Mouse (Mus musculus) layer of hippocampus, adult 11-12 months (tissue): ENCODE results near the gene Tmem161a.

ENCODE experiments used
- DNase-seq: peaks from one replicate; pipeline ENCODE4 v3.0.0; 2022; ENCODE audit warnings: low spot score

Gene Tmem161a

DNA sequence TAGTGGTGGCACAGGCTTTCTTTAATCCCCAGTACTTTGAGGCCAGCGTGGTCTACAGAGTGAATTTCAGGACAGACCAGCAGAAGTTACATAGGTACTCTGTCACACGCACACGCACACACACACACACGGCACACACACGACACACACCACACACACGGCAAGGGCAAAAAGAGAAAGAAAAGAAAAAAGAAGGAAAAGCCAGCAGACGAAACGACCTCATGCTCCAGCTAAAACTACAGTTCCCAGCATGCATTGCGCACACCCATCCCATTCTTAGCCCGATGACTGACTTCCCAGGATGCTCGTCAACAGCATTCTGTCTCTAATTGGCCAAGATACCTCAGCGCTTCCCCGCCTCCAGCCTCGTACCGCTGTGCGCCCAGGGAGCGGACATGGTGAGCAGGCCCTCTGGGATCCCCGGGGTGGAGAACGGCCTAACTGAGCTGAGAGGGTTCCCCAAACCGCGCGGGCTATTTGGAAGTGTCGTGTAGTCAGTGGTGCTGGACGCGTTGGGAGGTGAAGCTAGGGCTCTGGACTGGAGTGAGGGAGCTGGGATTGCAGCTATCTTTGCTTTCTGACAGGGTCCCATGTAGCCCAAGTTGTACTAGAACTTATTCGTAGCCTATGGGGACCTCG, at the start of gene Tmem161a:
TSS of gene Tmem161a (plus strand) at position 314 of the 639 bp plus-strand sequence.
- peak; percentile 95 for DNase-seq

DNA sequence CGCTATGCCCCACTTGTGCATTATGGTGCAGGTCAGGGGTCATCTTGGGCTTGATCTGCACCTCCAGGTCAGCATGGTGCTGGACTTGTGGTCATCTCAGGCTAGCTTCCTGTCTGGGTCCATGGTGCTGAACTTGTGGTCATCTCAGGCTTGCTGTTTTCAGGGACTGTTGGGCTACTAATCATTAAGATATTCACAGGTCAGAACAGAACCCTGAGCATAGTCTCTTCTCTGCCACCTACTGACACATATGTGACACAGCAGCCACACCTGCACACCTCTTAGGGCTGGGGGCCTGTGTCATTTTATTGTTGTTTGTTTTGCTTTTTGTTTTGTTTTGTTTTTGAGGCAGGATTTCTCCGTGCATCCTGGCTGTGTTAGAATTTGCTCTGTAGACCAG, 49.3 kb upstream of the Tmem161a start:
- no peak for DNase-seq

DNA sequence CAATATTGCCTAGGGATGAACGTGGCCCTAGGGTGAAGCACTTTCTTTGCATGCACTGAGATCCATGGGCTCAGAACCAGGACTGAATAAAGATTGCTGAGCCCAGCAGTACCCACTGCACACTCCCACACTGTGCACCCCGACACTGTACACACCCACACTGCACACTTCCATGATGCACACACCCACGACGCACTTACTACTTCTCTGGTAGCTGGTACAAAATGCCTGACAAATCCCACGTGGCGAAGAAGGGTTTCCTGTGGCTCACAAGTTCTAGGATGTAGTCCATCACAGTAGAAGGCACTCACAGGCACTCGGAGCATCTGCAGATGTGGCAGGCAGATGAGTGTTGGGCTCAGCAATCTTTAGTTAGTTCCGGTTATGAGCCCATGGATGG, 47.2 kb upstream of the Tmem161a start:
- no peak for DNase-seq

DNA sequence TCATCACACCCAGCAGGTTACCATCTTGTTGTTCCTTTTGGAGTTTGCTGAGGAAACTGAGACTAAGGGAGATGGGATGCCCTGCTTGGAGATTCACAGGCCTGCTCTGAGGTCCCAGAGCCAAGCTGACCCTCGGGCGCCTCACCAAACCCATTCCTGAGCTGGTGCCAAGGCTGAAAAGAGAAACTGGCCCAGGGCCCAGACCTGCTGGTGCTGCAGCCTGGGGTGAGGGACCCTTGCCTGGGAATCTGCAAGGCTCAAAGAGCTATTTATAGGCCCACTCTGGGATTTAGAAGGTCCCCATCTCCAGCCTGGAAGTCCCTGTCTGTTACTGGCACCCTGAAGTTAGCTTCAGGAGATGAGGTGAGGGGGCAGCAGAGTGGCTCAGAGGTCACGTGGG, 43.7 kb upstream of the Tmem161a start:
- peak; percentile 65 for DNase-seq

DNA sequence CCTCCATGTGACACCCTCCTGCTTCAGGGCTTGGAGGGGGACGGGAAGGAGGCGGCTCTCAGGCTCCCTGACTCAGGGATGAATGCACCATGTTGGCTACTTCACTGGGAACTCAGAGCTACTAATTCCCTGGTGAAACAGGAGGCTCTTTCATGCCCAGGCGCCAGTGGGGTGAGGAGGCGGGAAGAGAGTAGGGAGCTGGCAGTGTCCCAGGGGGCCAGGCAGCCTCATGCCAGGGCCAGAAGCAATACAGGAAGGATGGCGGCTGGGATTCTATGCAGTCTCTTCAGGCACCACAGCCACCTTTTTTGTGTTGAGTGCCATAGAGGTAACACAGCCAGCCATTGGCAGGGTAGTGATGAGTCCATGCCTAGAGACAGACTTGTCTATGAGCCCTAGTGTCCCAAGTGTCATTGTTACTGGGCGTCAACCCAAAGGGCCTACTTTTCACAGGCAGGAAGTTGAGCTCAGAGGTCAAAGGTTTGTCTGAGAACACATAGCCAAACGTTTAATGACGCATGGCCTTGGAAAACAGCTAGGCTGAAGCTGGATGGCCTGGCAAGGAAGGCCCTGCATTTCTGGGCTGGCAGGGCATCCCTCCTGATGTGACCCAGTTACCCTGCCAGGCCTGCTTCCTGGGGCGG, 42.7 kb upstream of the Tmem161a start:
- DNase-seq = peak; percentile 84

- DNase-seq = no peak
Observed at GRCm38 (mm10) chr8:70130066-70130465, 42.1 kb upstream of the Tmem161a start.

DNA sequence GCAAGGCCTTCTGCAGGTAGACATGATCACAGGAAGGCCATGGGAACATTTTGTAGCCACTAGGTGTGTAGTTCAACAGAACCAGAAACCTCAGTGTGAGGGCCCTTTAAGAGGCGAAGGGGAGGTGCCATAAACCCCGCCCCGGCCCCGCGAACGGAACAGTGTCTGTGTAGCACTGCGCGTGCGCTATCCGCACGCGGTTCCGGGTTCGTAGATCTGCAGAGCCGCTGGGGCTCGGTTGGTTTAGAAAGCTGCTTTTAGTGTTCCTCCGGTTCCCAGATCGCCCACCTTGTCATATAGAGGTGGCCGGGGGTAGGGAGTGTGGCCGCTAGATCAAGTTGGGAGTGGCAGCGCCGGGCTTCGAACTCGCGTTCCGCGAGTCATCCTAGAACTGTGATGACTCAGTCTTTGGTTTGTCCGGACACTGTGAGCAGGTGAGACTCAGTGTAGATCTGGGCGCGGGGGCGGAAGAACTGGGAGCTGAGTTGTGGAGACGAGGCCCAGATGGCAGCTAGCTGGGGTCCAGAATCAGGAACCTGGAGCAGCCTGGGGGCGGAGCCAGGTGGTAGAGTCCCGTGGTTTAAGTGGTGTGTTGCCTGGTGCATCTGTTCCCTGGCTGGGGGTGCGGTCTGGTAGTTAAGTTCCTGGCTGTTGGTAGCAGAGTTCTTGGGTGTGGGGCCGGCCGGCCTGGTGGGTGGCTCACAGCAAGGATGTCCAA, 40.8 kb upstream of the Tmem161a start, which contains the start of gene Nr2c2ap:
TSS of gene Nr2c2ap (plus strand) at position 168 of the 718 bp plus-strand sequence.
- DNase-seq = peak; percentile 81

- DNase-seq = no peak
Observed at GRCm38 (mm10) chr8:70134086-70134485, 38.1 kb upstream of the Tmem161a start.

GRCm38 (mm10) chr8:70134931-70135330, 37.2 kb upstream of the Tmem161a start:
- no peak for DNase-seq

DNA sequence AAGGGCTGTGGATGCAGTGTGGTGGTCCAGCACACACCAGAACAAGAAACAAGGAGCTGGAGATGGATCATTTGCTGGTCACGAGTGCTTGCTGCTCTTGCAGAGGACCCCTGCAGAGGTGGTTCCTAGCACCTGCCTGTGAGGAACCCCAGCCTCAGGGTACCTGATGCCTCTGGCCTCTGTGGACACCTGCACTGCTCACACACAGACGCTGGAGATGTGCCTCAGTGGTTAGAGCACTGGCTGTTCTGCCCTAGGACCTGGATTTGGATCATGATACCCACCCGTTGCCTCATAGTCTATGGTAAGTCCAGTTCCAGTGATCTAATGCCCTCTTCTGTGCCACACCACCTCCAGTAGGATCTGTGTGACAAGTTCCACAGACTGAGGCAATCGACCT, 35.6 kb upstream of the Tmem161a start:
- no peak for DNase-seq

DNA sequence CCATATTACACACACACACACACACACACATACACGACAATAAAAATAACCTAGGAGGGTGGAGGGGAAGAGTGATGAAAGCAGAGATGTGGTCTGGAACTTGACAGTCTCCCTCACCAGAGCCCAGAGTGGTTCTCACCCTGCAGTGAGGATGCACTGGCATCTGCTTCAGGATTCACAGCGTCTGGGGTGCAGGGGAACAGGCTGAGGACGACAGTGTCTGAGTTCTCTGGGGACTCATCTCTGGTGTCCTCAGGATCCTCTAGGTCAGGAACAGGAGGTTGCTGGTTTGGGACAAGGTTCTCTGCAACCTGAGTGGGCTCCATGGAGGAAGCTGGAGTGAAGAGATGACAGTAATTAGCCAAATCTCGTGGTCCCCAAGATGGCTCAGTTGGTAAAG, 34.3 kb upstream of the Tmem161a start:
- no peak for DNase-seq

DNA sequence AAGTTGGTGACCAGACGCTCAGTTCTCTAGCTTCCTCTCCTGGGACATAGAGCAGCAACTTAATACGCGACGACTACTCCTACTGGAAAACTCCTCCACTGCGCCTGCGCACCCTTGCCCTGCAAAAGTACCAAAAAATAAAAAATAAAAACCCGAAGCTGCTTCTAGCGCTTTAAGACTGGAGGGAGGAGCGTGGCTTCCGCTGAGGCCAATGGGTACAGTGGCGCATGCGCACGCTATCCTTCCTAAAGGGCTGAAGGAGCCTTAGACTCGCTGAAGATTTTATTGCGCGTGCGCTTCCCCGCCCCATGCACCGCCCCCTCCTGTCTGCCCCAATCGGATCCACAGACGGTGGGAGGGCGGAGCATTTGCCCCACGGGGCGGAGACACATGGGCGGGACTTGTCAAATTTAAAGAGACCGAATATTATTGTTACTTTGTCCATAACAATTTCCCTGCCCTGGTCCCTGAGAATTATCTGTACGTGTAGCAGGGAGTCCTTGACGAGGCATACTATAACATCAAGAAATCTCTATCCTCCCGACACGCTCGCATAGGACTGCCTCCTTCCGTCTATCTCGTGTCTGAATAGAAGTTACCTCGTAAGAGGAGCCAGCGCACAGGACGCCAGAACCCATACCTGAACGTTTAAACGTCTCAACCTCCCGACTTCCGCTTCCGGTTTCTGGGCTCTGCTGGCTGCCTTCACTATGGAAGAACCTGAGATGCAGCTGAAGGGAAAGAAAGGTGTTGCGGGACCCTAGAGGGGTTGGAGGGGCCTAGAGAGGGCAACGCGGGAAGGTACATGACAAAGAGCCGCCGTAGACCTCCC, 32.9 kb upstream of the Tmem161a start, which contains the start of the genes Rfxank, Borcs8 and Mef2b:
TSS of gene Rfxank (minus strand) at position 129 of the 832 bp plus-strand sequence.
TSS of gene Borcs8 (plus strand) at position 474 of the 832 bp plus-strand sequence.
TSS of gene Mef2b (plus strand) at position 686 of the 832 bp plus-strand sequence.
- peak; percentile 99 for DNase-seq

DNA sequence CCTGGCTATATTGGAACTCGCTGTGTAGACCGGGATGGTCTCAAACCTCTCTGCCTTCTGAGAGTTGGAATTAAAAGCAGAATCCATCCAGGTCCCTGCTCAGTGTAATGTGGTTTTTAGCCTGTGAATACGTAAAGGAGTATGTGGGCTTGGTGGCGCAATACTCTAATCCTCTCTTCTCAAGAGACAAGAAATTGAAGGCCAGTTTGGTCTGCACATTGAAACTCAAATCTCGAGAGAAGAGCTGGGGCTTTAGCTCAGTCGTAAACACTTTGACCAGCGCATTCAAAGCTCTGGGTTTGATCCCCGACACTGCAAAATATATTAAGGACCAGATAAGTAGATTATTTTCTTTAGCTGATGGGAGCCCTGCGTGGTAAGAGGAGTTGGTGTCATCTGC, 32.2 kb upstream of the Tmem161a start:
- DNase-seq = no peak

GRCm38 (mm10) chr8:70147678-70148607, 24.2 kb upstream of the Tmem161a start:
- DNase-seq = no peak

DNA sequence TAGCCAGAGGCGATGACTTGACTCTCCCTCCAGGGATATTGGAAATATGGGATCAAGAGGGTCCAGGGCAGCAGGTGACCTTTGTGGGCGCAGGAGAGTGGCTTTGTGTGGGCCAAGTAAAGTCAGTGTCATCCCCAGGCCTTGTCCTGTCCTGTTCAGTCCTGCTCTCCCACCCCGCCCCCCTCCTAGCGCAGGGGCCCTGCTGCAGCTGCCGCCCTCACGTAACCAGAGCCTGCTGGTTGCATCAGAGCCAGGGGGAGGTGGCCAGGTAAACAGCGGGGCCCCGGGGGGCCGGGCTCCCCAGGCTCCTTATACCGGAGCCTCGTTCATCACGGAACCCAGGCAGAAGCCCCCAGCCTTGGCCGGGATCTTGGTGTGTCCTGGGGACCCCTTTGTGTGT, 22.0 kb upstream of the Tmem161a start:
- no peak for DNase-seq

DNA sequence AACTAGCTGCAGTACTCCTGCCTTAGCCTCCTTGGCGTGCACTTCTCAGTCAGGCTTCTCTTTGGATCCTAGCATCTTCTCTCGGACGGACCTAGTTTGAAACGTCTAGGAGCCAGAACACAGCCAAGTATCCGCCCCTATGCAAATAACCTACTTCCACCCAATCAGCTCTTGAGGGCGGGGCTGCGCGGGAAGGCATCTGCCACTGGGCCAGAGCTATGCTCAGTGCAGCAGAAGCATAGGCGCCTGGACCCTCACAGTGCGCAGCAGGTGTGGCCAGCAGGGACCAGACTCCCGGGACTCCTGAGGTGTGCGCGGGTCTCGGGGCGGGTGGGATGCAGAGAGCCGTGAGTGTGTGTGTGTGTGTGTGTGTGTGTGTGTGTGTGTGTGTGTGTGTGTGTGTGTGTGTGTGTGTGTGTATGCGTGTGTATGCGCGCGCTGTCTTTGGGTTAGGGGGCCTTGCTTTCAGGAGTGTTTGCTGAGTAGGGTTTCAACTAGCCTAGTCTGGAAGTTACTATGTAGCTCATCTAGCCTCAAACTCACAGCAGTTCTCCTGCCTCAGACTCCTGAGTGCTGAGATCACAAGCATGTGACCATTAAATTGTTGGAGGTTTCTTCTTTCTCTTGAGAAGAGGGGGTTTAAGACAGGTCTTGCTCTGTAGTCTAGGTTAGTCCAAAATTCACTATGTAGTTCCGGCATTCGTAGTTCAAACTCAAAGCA, 19.5 kb upstream of the Tmem161a start:
- DNase-seq = no peak

DNA sequence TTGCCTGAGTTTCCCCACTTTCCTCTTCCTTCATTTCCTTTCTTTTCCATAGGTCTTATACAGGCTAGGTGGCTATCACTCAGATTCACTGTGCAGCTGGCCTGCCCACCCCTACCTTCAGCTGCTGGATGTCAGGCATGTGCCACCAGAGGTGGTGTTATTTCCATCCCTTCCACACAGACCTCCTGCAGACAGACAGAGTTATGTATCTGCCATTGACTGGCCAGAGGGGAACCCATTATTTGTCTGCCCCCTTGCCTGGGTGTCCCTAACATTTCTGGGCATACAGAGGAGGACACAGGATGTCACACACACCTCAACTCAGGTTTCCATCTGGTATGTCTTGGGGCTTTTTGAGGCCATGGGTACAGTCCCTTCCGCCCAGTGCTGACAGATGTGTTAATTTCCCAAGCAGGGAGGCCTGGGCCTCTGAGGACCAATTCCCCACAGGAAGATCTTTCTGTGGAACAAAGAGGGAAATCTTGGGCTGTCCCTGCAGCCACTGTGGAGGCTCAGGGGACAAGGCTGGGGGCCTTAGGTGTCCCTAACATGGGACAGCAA, 14.8 kb upstream of the Tmem161a start:
- DNase-seq = no peak

DNA sequence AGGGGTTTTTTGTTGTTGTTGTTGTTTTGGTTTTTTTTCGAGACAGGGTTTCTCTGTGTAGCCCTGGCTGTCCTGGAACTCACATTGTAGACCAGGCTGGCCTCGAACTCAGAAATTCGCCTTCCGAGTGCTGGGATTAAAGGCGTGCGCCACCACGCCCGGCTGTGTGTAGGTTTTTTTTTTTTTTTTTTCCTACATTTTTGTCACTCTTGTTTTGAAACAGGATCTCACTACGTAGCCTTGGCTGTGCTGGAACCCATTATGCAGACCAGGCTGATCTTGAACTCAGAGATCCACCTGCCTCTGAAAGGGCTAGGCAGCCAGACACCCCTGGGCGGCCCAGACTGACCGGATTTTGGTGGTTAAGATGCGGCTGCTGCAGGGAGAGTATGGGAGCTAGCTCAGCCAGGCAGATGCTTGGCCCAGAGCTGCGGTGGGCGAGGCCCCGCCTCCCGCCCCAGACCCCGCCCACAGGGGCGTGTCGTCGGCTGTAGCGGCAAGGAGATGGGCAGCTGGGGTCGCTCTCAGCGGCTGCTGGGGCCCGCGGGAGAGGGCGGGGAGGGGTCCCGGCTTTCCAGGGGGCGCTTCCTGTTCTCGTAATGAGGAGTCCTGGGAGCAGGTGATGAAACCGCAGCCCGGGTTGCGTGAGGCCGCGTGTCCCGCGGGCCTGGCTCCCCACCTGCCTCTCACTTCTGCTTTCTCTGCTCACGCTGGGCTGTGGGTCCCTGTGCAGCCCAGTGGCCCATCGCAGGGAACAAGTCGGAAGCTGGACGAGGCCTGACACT, 13.9 kb upstream of the Tmem161a start:
- DNase-seq = peak; percentile 48

GRCm38 (mm10) chr8:70159211-70159610, 12.9 kb upstream of the Tmem161a start:
- DNase-seq = no peak
